Mouse (Mus musculus) gastrocnemius, postnatal 10 days (tissue): Measurements from ENCODE around the gene Dars2. TPM values are rescaled to one million over a fixed set of nuclear protein-coding genes. Genes with fewer than 3 reads are reported as not detected.
A peak's percentile ranks its signal among the peaks of the same experiment; 100 is the strongest.
"Not testable (repeated sequence)": the region's sequence is repeated elsewhere in the genome, so short reads cannot be mapped to it uniquely, and the experiment has no call there.

Experiments used
- DNase-seq: peaks from one replicate; pipeline ENCODE4 v3.0.0; 2021; ENCODE audit warnings: mixed read lengths
- total RNA-seq, 2 experiments: library from RNA; stranded (reverse); gene quantifications; 2 replicates each; pipeline ENCODE4 v1.2.3; 2021

Gene Dars2
- total RNA-seq, 2 experiments from 2014 or later, result 11.3 to 11.8 TPM

DNA sequence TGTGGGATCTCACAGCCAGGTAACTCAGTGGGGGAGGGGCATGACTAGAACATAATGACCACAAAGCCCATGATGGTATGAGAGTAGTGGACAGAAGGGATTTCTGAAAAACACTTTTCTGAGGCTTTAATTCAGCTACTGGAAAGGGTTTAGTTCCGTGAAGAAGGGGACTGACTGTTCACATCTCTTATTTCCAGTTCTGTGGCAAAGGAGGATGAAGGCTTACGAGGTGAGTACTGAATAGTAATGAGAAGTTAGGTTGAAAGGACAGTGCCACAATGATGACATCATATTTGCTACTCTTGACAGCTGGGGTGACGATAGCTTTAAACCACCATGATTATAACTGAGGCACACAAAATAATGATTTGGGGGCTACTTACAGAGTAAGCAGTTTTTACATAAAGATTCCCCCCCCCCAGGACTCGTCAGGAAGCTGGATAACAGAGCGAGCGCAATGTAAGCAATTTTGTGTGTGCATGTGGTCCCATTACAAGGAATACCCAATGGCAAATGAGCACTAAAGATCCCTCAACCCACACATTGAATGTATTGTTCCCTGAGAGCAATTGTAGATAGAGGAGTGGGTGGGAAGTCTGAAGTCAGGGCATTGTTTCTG, 34.6 kb downstream of the Dars2 start:
- no peak for DNase-seq

DNA sequence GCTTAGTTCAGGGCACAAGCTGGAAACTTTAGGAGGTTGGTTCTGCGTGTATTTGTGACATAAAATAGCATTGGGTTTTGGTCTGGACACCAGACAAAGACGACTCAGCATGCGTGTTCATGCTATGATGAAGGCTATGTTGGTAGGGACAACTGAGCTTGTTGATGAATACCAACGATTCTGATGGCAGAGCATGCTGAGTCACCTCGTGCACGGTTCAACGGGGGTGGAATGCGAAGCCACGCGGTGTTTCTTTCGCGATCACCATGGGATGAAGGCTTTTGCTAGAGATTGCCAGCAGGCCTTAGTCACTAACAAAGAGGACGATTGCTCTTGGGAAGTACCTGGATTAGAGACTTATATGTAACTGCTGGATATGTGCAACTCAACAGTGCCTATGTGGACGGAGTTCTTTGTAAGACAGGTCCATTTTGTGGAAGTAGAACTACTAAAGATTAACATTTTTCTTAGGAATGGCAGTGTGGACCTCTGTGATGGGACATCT, 35.1 kb downstream of the Dars2 start:
- DNase-seq, result peak; percentile 26

DNA sequence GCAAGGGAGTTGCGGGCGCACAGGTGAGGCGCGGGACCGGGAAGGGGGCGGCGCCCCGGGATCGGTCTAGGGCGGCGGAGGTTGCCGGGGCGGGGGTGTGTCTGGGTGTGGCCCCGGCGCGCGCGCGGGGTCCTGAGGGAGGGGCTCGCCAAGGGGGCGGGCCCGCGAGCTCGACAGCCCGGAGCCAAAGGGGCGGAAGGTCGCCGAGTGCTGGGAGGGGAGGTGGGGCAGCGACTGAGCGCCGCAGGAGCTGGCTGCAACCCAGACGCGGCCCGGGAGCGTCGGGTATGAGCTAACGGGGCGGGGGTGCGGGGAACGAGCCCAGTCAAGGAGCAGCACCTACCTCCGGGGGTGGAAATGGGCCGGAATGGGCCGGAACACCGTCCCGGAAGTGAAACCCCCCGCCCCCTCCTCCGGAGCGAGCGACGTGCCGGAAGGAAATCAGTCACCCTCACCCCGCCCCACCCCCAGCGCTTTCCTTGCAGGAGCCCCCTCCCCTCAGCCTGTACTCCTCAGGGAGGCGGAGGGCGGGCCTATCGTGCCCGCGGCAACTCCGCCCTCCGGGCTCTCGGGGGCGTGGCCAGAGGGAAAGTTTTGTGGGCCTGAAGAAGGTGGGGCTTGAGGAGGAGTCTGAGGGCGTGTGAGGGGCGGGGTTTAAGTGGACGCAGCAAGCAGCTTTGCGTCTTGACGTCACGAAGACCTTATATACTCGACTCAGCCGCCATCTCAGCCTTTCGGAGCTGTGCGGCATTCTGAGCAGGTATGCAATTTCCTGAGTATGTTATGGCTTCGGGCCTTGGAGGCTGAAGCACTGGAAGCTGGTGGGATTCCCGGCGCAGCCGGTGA, 35.8 kb downstream of the Dars2 start, which contains the start of gene Zbtb37:
Gene Zbtb37 (minus strand): TSS at position 415 of the 846 bp plus-strand sequence.
- peak; percentile 96 for DNase-seq

DNA sequence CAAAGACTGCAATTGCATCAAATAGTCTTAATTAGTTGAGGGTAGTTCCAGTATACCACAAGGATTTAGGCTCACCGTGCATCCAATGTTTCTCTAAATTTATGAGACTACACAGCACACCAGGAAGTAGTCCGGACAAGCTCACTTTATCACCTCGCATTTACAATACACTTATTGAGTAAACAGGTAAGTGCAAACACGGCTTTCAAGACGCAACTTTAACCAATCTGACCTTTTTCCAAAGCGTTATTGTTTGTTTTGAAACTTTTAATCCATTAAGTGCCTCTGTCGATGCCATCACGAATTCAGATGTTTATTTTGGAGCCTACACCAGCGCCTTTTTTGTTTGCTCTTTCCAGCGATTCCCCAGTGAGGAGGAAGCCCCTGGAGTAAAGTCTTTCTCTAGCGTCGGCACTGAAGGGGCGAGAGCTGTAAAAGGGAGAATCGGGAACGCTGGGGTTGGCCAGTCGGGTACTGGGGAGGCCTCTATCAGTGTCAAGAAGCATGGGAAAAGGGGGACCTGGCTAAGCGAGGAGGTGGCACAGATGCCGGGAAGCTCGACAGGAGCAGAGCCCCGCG, 36.5 kb downstream of the Dars2 start:
- DNase-seq, result no peak

GRCm38 (mm10) chr1:161032345-161032744, 38.1 kb downstream of the Dars2 start:
- DNase-seq, result no peak

- DNase-seq, result no peak
Measured at GRCm38 (mm10) chr1:161031881-161032280, 38.6 kb downstream of the Dars2 start.

DNA sequence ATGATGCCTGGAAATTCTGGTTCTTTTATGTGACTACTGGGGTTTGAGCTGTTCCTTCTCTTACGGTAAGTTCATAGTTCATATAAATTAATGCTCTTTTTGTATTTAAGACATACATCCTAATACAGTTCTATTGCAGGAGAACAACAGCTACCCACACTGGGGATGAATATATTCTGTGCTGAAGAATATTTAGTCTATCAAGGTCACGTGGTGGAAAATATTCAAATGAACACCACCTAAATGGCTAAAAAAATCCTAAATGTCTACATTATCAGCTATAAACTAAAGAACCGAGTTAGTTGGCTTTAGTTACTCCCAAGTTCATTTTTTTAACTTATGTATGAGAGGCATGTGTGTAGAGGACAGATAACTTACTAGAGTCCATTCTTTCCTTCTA, 40.4 kb downstream of the Dars2 start:
- no peak for DNase-seq

- not testable (repeated sequence) for DNase-seq
Measured at GRCm38 (mm10) chr1:161028427-161028826, 42.0 kb downstream of the Dars2 start.

DNA sequence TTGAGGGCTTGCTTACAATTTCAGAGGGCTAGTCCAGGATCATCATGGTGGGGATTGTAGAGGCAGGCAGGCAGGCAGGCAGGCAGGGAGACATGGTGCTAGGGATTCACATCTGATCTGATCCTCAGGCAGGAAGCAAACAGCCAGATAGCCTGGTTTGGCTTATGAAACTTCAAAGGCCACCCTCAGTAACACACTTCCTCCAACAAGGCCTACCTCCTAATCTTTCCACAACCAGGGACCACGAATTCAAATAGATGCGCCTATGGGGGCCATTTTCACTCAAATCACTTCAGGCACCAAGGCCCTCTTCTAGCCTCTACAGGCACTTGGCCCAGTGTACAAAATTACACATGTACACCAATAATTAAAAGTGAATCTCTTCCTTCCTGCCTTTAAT, 43.3 kb downstream of the Dars2 start:
- DNase-seq, result no peak

DNA sequence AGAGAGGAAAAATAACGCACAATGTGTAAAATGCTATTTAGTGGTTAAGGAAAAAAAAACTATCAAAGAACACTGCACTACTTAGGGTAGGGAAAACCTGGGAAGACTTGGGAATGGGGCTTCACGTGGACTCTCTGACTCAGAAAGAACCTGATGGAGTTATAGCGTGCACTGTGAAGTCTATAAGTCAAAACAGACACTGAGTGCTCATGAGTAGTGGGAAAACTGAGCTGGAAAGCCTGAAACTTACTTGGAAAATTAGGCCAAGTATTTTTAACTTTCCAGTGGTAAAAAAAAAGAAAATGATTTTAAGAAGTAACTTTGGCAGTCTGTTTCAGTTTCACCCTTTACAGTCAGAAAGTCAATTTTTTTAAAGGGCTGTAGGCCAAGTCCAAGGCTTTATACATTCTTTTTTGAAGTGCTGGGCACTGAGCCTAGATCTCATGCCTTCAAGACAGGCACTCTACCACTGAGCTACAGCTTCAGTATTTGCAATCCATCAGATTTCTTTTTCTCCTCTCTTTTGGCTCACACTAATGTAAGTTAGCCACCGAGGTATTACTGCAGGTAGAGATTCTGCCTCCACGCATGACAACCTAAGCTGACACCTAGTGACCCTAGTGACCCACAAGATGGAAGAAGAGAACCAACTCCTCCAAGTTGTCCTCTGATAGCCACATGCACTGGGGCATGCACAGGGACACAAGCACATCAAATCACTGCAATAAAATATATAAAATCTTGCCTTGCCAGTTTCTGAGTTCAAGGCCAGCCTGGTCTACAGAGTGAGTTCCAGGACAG, 44.8 kb downstream of the Dars2 start:
- no peak for DNase-seq

DNA sequence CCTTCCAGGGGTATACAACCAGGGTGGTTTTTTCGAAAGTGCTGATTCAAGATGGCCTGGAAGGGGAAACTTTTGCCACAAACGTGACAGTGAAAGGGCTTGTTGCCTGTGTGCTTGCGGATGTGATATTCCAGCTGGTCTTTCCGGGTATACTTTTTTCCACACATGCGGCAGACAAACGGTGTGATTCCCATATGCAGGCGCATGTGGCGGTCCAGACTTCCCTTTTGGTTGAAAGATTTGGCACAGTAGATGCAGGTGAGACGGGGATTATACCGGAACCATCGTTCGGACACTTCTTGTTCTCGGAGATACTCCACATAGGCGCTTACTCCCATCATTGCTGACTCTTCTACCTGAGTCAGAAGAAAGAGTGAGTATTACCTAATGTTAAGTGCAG, 50.4 kb downstream of the Dars2 start:
- no peak for DNase-seq

DNA sequence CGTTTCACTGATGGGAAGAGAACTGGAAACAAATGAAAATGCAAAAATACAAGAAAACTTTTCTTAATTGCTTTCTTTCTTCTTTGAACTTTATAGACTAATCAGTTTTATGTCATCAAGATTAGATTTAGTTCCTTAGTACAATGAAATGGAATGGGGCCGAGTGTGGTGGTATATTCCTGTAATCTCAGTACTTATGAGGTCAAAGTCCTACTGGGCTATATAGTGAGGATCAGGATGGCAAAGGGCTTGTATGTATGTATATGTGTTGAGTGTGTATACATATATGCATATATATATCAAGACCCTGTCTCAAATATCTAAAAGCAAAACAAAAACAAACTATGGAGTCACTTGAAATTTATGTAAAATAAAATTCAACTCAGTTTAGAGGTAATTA, 54.1 kb downstream of the Dars2 start:
- DNase-seq, result no peak

GRCm38 (mm10) chr1:161010436-161010835, 60.0 kb downstream of the Dars2 start:
- DNase-seq, result no peak

DNA sequence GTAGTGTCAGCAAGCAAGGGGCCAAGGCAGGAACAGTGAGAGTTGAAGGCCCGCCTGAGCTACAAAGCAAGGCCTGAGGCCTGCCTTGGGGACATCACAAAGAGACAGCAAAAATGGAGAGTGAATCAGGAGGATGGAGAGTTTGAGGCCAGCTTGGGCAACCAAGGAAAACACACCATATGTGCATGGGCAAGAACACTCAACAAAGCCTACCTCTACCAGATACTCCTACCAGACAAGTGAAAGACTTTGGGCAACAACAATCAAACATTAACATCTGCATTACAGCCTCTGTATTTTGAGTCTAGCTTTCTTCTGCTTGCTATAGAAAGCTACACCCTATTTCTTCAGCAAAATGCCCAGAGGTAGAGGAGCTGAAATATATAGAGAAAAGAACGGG, 62.4 kb downstream of the Dars2 start:
- no peak for DNase-seq

DNA sequence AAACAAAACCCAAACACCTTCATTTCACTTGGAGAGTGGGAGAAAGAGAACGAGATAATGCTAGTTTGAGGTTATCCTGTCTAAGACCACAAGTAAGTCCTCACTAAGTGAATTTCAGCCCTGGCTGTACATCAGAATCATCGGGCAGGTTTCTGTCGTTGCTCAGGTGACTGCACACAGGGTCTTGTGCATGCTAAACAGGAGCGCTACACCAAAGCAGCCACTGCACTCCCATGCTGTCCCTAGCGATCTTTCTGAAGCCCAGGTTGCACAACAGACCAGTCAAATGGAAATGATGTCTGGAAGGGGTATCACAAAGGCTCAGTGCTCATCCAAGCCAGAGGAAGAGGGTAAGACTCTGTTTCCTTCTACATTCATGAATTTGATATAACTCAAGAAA, 64.0 kb downstream of the Dars2 start:
- DNase-seq, result no peak

DNA sequence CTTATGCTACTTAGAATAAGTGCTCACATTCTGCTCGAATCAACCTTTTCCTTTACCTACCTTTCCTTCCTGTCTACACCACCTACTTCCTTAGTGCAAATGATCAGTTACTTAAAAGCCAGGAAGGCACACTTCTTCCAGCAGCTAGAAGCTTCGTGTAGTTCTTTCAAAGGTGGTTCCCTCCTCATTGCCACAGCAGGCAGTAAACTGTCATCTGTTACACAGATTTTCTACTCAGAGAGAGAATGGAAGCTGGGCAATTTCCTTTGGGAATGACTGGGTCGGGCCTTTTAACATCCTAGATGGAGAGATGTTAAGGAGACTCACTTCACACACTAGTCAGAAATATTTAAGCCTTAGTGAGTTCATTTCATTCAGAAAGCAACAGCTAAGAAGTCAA, 64.9 kb downstream of the Dars2 start:
- no peak for DNase-seq

DNA sequence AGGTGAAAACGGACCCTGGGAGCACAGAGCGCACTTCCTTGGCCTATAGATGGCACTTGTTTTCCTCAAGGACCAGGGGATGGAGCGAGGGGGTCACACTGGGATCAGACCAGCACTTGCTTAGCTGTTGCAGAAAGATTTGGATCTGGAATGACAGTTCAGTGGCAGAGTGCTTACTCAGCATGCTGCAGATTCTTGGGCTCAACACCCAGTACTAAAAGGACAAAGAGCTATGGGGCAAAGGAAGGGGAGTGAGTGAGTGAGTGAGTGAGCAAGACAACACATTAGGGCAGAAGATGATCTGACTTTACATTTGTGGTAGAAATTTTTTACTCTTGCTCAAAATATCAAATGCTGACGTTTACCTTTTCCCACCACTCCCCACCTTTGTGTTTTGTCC, 65.5 kb downstream of the Dars2 start:
- no peak for DNase-seq

GRCm38 (mm10) chr1:160993851-160994250, 76.6 kb downstream of the Dars2 start:
- no peak for DNase-seq
